Mouse (Mus musculus): ENCODE results near the gene Cenpp. TPM values are rescaled to one million over a fixed set of nuclear protein-coding genes. Genes with fewer than 3 reads are reported as not detected.

Cenpp gene
- polyA plus RNA-seq, 1 experiment from 2014 or later: 5.5 TPM

DNA sequence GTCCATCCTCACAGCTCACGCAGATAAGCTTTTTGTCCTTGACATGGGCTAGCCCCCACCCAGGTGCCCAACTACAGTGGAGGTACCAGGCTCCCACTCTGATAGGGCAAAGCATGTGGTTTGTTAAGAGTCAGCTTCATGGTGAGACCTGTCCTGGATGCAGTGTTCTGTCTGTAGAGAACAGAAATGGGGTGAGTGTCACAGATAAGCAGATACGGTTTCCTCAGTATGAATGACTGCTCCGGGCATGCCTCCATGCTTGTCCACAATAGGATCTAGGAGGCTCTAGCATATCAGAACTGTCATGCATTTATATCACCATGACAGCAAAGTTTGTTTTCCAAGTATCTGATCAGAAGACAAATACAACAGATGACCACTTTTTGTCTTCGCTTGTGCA lies 186.7 kb downstream of the Cenpp start:
- 97% methylated on average over 4 of the region's 4 CpGs for WGBS

DNA sequence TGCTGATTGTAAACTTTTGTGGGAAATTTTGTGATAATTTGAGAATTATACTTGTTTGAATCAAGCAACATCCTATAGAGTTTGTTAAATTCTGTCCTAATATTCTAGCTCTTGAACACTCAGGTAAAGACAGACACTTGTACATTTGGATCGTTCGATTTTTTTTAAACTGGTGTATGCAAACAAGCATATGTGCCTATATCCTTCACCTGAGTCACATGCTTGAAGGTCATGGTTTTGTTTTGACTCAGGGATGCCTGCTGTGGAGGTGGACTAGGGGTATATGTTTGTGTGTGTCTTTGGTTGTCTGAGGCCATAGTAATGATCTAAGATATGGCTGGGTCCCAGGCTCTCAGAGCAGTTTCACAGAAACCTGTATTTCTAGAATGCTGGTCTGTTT lies 189.7 kb downstream of the Cenpp start:
- no peaks in the 10 kb centered on the region for H3K9me3 ChIP-seq (ENCODE audit: control insufficient read depth, low read length)
- no peak overlapping the region for H3K4me3 ChIP-seq (ENCODE audit: low read depth, low read length)
- no peaks in the 10 kb centered on the region for H3K27me3 ChIP-seq (ENCODE audit: control insufficient read depth, insufficient read depth, low read length)
- 97% methylated on average over 2 of the region's 2 CpGs for WGBS
- no peak overlapping the region for H3K9ac ChIP-seq (replicated peaks; ENCODE audit: low read depth, low read length)
- no peaks in the 10 kb centered on the region for H3K4me1 ChIP-seq (ENCODE audit: control insufficient read depth, insufficient read depth, low read length)
- peaks cover 11% of the 10 kb centered on the region for H3K36me3 ChIP-seq (ENCODE audit: control insufficient read depth, insufficient read depth, low read length)
- H3K4me2 ChIP-seq (ENCODE audit: low read depth, low read length): no peak overlapping the region
- ATAC-seq (ENCODE audit: low read depth): no peak
- no peak overlapping the region for H3K27ac ChIP-seq (ENCODE audit: low read depth, low read length)

More for the DNA sequence above, 186.7 kb downstream of the Cenpp start:
- H3K27ac ChIP-seq (ENCODE audit: low read depth, low read length): no peak overlapping the region
- no peak overlapping the region for H3K4me3 ChIP-seq (ENCODE audit: low read depth, low read length)
- no peak overlapping the region for H3K4me2 ChIP-seq (ENCODE audit: low read depth, low read length)
- no peaks in the 10 kb centered on the region for H3K4me1 ChIP-seq (ENCODE audit: control insufficient read depth, insufficient read depth, low read length)
- no peak overlapping the region for H3K9ac ChIP-seq (replicated peaks; ENCODE audit: low read depth, low read length)
- H3K9me3 ChIP-seq (ENCODE audit: control insufficient read depth, low read length): no peaks in the 10 kb centered on the region
- H3K27me3 ChIP-seq (ENCODE audit: control insufficient read depth, insufficient read depth, low read length): no peaks in the 10 kb centered on the region
- ATAC-seq (ENCODE audit: low read depth): no peak
- H3K36me3 ChIP-seq (ENCODE audit: control insufficient read depth, insufficient read depth, low read length): peaks cover 11% of the 10 kb centered on the region

DNA sequence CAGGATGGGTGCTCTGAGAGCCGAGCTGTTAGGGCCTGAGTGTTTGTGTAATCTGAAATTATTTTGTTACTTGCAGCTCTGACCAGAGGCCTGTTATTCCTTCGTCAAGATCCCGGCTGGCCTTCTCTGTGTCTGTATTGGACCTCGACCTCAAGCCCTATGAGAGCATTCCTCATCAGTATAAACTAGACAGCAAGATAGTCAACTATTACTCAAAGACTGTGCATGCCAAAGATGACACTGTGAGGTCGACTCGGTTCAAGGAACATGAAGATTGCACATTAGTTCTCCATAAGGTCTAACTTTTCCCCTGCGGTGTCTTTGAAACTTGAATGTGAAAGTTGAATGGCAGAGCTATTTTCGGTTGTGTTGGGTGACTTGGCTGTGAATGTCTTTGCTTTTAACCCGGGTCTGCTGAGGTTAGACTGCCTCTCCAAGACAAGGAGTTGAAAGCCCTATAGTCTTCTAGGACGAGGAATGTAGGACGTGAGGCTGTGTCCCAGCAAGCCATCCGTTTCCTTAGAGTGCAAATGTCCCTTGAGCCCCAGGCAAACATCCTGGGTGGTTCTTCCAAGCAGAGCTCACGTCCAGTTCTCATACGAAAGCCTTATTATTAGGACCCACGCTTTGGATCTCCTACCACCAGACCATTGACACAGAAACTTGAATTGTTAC lies 191.0 kb downstream of the Cenpp start:
- Histone ChIP-seq H3K4me2 (ENCODE audit: low read depth, low read length) (no peak overlapping the region), H3K4me1 (ENCODE audit: control insufficient read depth, insufficient read depth, low read length) (no peaks in the 10 kb centered on the region), H3K4me3 (ENCODE audit: low read depth, low read length) (no peak overlapping the region), H3K36me3 (ENCODE audit: control insufficient read depth, insufficient read depth, low read length) (peaks cover 11% of the 10 kb centered on the region), H3K27ac (ENCODE audit: low read depth, low read length) (no peak overlapping the region), H3K27me3 (ENCODE audit: control insufficient read depth, insufficient read depth, low read length) (no peaks in the 10 kb centered on the region), H3K9me3 (ENCODE audit: control insufficient read depth, low read length) (no peaks in the 10 kb centered on the region), H3K9ac (replicated peaks; ENCODE audit: low read depth, low read length) (no peak overlapping the region)
- WGBS: 82% methylated on average over 15 of the region's 15 CpGs
- no peak for ATAC-seq (ENCODE audit: low read depth)

DNA sequence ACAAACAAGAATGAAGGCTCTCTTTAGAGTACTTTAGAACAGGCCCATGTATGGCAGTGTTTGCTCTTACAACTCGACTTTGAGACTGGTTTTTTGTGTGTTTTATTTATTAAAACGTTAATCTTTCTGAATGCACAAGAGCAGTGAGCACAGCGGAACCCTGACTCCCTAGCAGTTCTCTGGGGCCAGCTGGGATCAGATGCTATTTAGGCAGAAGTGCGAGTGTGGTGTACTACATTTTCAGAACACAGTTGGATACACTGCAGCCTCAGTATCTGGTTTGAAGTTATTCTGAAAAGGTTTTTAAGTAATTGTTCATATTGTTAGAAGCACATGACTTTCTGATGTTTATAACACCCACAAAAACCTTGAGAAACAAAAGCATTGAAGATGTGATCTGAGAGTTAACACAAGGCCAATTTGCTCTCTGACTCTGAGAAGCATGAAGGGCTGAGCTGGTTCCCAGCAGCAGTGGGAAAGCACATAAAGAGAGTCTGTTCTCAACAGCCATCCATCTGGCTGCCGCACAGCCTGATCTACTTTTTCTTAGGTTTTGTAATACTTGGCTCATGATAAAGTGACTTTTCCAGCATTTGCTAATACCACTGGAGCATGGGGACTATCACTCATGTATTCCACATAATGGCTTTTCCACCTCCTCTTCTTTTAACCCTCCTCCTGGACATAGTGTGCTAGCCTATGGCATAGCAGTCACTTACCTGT lies 191.7 kb downstream of the Cenpp start:
- H3K4me3 ChIP-seq (ENCODE audit: low read depth, low read length): no peak overlapping the region
- H3K9ac ChIP-seq (replicated peaks; ENCODE audit: low read depth, low read length): no peak overlapping the region
- 71% methylated on average over 5 of the region's 5 CpGs for WGBS
- H3K36me3 ChIP-seq (ENCODE audit: control insufficient read depth, insufficient read depth, low read length): peaks cover 11% of the 10 kb centered on the region
- no peaks in the 10 kb centered on the region for H3K4me1 ChIP-seq (ENCODE audit: control insufficient read depth, insufficient read depth, low read length)
- no peaks in the 10 kb centered on the region for H3K9me3 ChIP-seq (ENCODE audit: control insufficient read depth, low read length)
- H3K4me2 ChIP-seq (ENCODE audit: low read depth, low read length): no peak overlapping the region
- no peak for ATAC-seq (ENCODE audit: low read depth)
- no peaks in the 10 kb centered on the region for H3K27me3 ChIP-seq (ENCODE audit: control insufficient read depth, insufficient read depth, low read length)
- 0 out of 2 replicates have a peak overlapping the region, but pooled peaks have one; percentile 44 for H3K27ac ChIP-seq (ENCODE audit: low read depth, low read length)

DNA sequence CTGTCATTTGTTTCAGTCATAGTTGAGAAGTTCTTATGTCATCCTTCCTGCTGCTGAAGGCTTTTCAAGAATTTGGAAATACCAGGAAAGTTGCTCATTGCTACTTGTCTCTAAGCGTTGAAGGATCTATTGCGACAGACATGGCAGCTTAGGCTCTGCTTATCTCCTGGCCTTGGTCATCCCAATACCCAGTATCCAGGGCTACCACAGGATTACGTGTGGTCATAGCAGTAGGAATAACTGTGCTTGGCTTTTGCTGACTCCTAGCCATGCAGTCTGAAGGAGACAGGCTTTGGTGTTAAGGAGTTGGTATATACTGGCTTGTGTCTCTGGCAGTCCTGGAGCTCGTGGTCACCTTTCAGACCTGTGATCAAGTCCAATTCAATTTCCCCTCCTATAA lies 192.3 kb downstream of the Cenpp start:
- ATAC-seq (ENCODE audit: low read depth): no peak
- H3K4me3 ChIP-seq (ENCODE audit: low read depth, low read length): no peak overlapping the region

DNA sequence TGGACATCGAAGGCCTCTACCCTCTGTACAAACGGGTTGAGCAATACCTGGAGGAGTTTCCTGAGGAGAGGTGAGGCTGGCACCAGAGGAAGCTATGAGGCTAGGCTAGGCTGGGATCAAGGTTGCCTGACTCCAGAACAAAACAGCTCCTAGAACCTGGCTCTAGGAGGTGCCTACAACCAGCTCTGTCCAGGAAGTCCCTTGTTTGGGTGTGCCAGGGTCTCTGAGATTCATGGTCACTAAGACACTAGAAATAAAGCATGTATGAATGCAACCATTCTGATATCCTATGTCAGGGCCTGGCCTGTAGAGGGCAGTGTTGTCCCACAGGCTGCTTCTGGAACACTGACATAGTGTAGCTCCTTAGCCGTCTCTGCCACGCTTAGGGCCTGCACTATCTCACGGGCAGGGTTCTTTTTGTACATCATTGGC lies 203.3 kb downstream of the Cenpp start:
- no peak overlapping the region for H3K4me2 ChIP-seq (ENCODE audit: low read depth, low read length)
- no peaks in the 10 kb centered on the region for H3K27me3 ChIP-seq (ENCODE audit: control insufficient read depth, insufficient read depth, low read length)
- H3K9ac ChIP-seq (replicated peaks; ENCODE audit: low read depth, low read length): no peak overlapping the region
- peak; percentile 90 for ATAC-seq (ENCODE audit: low read depth)
- H3K4me1 ChIP-seq (ENCODE audit: control insufficient read depth, insufficient read depth, low read length): no peaks in the 10 kb centered on the region
- no peak overlapping the region for H3K27ac ChIP-seq (ENCODE audit: low read depth, low read length)
- no peaks in the 10 kb centered on the region for H3K9me3 ChIP-seq (ENCODE audit: control insufficient read depth, low read length)
- 41% methylated on average over 5 of the region's 5 CpGs for WGBS
- H3K4me3 ChIP-seq (ENCODE audit: low read depth, low read length): no peak overlapping the region
- H3K36me3 ChIP-seq (ENCODE audit: control insufficient read depth, insufficient read depth, low read length): peaks cover 18% of the 10 kb centered on the region

More for the DNA sequence above, 192.3 kb downstream of the Cenpp start:
- H3K9me3 ChIP-seq (ENCODE audit: control insufficient read depth, low read length): no peaks in the 10 kb centered on the region
- H3K9ac ChIP-seq (replicated peaks; ENCODE audit: low read depth, low read length): no peak overlapping the region
- peaks cover 11% of the 10 kb centered on the region for H3K36me3 ChIP-seq (ENCODE audit: control insufficient read depth, insufficient read depth, low read length)
- H3K27ac ChIP-seq (ENCODE audit: low read depth, low read length): 0 out of 2 replicates have a peak overlapping the region, but pooled peaks have one; percentile 44
- WGBS: 94% methylated on average over 4 of the region's 4 CpGs
- H3K4me2 ChIP-seq (ENCODE audit: low read depth, low read length): no peak overlapping the region
- no peaks in the 10 kb centered on the region for H3K27me3 ChIP-seq (ENCODE audit: control insufficient read depth, insufficient read depth, low read length)
- H3K4me1 ChIP-seq (ENCODE audit: control insufficient read depth, insufficient read depth, low read length): no peaks in the 10 kb centered on the region

DNA sequence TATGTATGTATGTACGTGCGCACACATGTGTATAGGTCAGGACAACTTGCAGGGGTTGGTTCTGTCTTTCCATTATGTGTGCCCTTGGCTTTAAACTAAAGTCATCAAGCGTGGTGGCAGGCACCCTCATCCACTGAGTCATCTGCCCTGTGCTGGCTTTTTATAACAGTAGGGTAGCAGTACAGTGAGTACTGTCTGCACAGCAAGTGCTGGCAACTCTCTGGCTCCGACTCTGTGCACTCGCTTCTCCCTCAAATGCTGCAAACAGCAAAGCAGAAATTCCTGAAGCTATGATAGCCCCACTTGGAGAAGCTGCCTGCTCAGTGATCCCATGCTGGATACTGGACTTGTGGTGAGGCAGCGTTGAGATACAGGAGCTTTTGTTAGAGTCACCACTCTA lies 208.1 kb downstream of the Cenpp start:
- Histone ChIP-seq H3K36me3 (ENCODE audit: control insufficient read depth, insufficient read depth, low read length) (peaks cover 32% of the 10 kb centered on the region), H3K4me3 (ENCODE audit: low read depth, low read length) (no peak overlapping the region)
- no peak for ATAC-seq (ENCODE audit: low read depth)

DNA sequence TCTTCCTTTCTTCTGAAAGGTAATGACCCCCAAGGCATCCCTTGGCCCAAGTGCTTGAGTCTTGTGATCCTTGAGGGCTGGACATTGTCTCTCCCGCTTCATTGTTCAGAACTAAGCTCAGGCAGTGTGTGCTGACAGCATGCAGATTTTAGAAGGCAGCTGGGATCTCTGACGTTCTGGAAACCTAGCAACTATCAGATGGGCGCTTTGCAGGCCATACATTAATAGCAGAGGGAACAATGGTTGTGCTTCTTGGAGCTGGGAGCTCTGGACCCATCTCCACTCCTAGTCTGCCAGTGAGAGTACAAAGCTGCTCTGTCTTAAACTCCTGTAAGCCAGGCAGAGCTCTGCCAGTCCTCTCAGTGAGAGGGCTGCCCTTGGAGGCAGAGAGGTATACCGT lies 216.4 kb downstream of the Cenpp start:
- no peak for ATAC-seq (ENCODE audit: low read depth)

More for the DNA sequence above, 208.1 kb downstream of the Cenpp start:
- Histone ChIP-seq H3K9ac (replicated peaks; ENCODE audit: low read depth, low read length) (no peak overlapping the region), H3K27ac (ENCODE audit: low read depth, low read length) (no peak overlapping the region), H3K27me3 (ENCODE audit: control insufficient read depth, insufficient read depth, low read length) (no peaks in the 10 kb centered on the region), H3K4me2 (ENCODE audit: low read depth, low read length) (no peak overlapping the region), H3K4me1 (ENCODE audit: control insufficient read depth, insufficient read depth, low read length) (no peaks in the 10 kb centered on the region), H3K9me3 (ENCODE audit: control insufficient read depth, low read length) (no peaks in the 10 kb centered on the region)
- WGBS: 98% methylated on average over 6 of the region's 6 CpGs

DNA sequence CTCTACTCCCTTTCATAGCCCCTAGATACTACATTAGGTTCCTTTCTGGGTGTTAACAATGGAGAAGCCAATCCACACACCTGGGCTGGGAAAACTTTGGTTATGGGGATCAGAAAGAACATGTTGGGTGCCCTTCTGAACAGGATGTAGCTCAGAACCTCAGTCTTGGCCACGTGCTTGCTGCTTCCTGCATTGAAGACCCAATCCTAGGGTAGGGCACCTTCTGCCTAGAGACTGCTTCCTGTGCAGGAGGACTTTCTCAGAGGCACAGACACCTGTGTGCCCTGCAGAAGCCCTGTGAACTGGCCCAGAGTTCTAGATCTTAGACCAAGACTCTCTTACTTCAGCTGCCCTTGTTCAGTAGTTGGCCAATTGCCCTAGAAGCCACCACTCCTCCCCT lies 216.8 kb downstream of the Cenpp start:
- Histone ChIP-seq H3K4me1 (ENCODE audit: control insufficient read depth, insufficient read depth, low read length) (no peaks in the 10 kb centered on the region), H3K9ac (replicated peaks; ENCODE audit: low read depth, low read length) (no peak overlapping the region), H3K4me3 (ENCODE audit: low read depth, low read length) (no peak overlapping the region), H3K36me3 (ENCODE audit: control insufficient read depth, insufficient read depth, low read length) (peaks cover 23% of the 10 kb centered on the region), H3K4me2 (ENCODE audit: low read depth, low read length) (no peak overlapping the region), H3K27me3 (ENCODE audit: control insufficient read depth, insufficient read depth, low read length) (no peaks in the 10 kb centered on the region), H3K9me3 (ENCODE audit: control insufficient read depth, low read length) (no peaks in the 10 kb centered on the region), H3K27ac (ENCODE audit: low read depth, low read length) (no peak overlapping the region)
- ATAC-seq (ENCODE audit: low read depth): no peak
- WGBS: 96% methylated on average over 1 of the region's 1 CpGs

More for the DNA sequence above, 216.4 kb downstream of the Cenpp start:
- WGBS: 77% methylated on average over 4 of the region's 4 CpGs
- H3K27me3 ChIP-seq (ENCODE audit: control insufficient read depth, insufficient read depth, low read length): no peaks in the 10 kb centered on the region
- H3K4me1 ChIP-seq (ENCODE audit: control insufficient read depth, insufficient read depth, low read length): no peaks in the 10 kb centered on the region
- no peak overlapping the region for H3K9ac ChIP-seq (replicated peaks; ENCODE audit: low read depth, low read length)
- H3K36me3 ChIP-seq (ENCODE audit: control insufficient read depth, insufficient read depth, low read length): peaks cover 23% of the 10 kb centered on the region
- H3K9me3 ChIP-seq (ENCODE audit: control insufficient read depth, low read length): no peaks in the 10 kb centered on the region
- H3K4me2 ChIP-seq (ENCODE audit: low read depth, low read length): no peak overlapping the region
- no peak overlapping the region for H3K27ac ChIP-seq (ENCODE audit: low read depth, low read length)
- H3K4me3 ChIP-seq (ENCODE audit: low read depth, low read length): no peak overlapping the region

Measured in neural tube, embryonic 14.5 days (tissue).